Mouse (Mus musculus): ENCODE measurements at regions not wholly inside any gene's neighbourhood (a gene's known extent, or its start where the extent isn't known, plus 50 kb on each side); places are given as distances from the start of the nearest gene placed in this dataset.

DNA sequence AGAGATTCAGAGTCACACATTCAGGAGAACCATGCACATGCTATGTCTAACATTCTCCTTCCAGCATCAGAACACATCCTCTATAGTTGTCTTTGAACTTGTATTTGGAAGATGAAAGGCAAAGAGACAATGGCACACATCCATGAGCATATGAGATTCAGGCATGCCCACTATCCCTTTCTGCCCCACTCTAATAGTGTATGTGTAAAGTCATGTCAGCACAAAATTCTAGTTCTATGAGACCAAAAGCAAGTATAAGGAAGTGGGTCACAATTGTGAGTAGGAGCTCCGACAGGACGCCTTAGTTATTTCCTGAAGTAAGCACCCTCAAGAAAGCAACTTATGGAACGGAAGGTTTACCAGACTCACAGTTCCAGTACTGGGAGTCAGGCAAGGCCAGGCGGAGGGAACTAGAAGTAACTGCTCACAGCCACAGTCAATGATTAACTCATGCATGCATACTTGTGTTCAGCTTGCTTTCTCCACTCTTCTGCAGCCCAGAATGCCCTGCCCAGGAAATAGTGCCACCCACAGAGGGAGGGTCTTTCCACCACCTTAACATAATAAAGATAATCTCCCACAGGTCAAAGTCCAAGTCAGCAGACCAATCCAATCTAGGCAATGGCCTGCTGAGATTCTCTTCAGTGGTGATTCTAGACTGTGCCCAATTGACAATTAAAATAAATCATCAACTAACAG, 157.3 kb upstream of the Apob start:
- H3K4me3 ChIP-seq (ENCODE audit: insufficient read depth, low read depth, low read length), result no peak overlapping the region
- H3K27ac ChIP-seq (replicated peaks; ENCODE audit: low read depth, low read length), result no peak overlapping the region
- no peaks in the 10 kb centered on the region for H3K4me1 ChIP-seq (ENCODE audit: control insufficient read depth, insufficient read depth, insufficient read length, low read length)

- no peaks in the 10 kb centered on the region for H3K4me1 ChIP-seq (ENCODE audit: control insufficient read depth, insufficient read depth, insufficient read length, low read length)
- H3K27ac ChIP-seq (replicated peaks; ENCODE audit: low read depth, low read length), result no peak overlapping the region
- H3K4me3 ChIP-seq (ENCODE audit: insufficient read depth, low read depth, low read length), result no peak overlapping the region
These were observed 156.7 kb upstream of the Apob start for GRCm38 (mm10) chr12:7820718-7821117.

GRCm38 (mm10) chr12:7835731-7836130, 141.7 kb upstream of the Apob start:
- Histone ChIP-seq H3K4me1 (ENCODE audit: control insufficient read depth, insufficient read depth, insufficient read length, low read length) (no peaks in the 10 kb centered on the region), H3K4me3 (ENCODE audit: insufficient read depth, low read depth, low read length) (no peak overlapping the region), H3K27ac (replicated peaks; ENCODE audit: low read depth, low read length) (no peak overlapping the region)

DNA sequence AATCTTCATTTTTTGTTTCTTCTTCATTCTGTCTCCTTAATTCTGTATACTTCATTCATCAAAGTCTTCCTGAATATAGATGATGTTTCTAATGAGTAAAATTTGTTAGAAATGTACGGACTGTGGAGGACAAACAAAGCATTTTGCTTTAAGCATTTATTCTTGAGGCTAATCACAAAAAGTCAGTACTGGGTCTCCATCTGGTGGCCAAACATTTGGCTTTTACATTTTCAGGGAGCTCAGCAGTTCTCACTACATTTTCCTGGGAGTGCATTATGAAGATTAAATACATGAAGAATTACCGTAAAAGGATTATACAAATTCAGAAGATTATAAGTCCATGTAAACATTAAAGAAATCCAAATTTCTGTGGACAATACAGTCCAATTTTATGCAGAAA, 123.6 kb upstream of the Apob start:
- H3K4me3 ChIP-seq (ENCODE audit: insufficient read depth, low read depth, low read length), result no peak overlapping the region
- no peak overlapping the region for H3K27ac ChIP-seq (replicated peaks; ENCODE audit: low read depth, low read length)
- no peaks in the 10 kb centered on the region for H3K4me1 ChIP-seq (ENCODE audit: control insufficient read depth, insufficient read depth, insufficient read length, low read length)

- H3K4me1 ChIP-seq (ENCODE audit: control insufficient read depth, insufficient read depth, insufficient read length, low read length), result no peaks in the 10 kb centered on the region
- no peak overlapping the region for H3K27ac ChIP-seq (replicated peaks; ENCODE audit: low read depth, low read length)
- H3K4me3 ChIP-seq (ENCODE audit: insufficient read depth, low read depth, low read length), result no peak overlapping the region
These were observed 121.8 kb upstream of the Apob start for GRCm38 (mm10) chr12:7855683-7856082.

GRCm38 (mm10) chr12:7859533-7859932, 117.9 kb upstream of the Apob start:
- Histone ChIP-seq H3K27ac (replicated peaks; ENCODE audit: low read depth, low read length) (no peak overlapping the region), H3K4me1 (ENCODE audit: control insufficient read depth, insufficient read depth, insufficient read length, low read length) (no peaks in the 10 kb centered on the region), H3K4me3 (ENCODE audit: insufficient read depth, low read depth, low read length) (no peak overlapping the region)

DNA sequence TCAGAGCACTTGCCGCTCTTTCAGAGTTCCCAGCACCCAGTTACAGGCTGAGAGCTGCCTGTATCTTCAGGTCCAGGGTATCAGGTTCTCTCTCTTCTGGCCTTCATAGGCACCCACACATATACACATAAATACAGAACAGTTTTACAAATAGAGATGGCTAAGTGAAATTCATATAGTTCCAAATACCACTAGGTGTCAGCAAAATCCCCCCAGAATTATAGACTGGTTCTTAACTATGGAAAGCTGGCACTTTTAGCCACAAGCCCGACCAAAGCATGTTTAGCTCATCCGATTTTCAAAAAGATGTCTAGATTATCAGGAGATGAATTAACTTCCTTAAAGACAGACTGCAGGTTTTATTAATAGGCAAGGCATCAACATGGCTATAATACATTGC, 107.4 kb upstream of the Apob start:
- no peaks in the 10 kb centered on the region for H3K4me1 ChIP-seq (ENCODE audit: control insufficient read depth, insufficient read depth, insufficient read length, low read length)
- no peak overlapping the region for H3K4me3 ChIP-seq (ENCODE audit: insufficient read depth, low read depth, low read length)

DNA sequence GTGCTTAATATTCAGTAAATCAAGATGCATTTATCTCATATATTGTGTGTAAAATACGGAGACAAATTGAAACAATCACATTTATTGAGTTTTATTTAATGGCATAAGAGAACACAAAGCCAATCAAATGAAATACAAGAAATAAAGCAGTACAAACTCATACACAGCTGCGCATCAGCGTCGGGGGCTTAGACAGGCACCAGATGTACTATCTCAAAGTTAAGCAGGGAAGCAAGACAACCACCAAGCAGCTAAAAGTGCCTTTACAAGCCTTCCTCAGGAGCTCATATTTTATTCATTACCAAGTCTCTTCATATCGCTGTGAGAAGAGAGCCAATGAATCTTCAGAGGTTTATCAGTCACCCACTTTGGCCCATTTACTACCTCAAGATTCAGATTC, 107.0 kb upstream of the Apob start:
- Histone ChIP-seq H3K4me1 (ENCODE audit: control insufficient read depth, insufficient read depth, insufficient read length, low read length) (no peaks in the 10 kb centered on the region), H3K4me3 (ENCODE audit: insufficient read depth, low read depth, low read length) (no peak overlapping the region), H3K27ac (replicated peaks; ENCODE audit: low read depth, low read length) (no peak overlapping the region)

More for the DNA sequence above, 107.4 kb upstream of the Apob start:
- no peak overlapping the region for H3K27ac ChIP-seq (replicated peaks; ENCODE audit: low read depth, low read length)

DNA sequence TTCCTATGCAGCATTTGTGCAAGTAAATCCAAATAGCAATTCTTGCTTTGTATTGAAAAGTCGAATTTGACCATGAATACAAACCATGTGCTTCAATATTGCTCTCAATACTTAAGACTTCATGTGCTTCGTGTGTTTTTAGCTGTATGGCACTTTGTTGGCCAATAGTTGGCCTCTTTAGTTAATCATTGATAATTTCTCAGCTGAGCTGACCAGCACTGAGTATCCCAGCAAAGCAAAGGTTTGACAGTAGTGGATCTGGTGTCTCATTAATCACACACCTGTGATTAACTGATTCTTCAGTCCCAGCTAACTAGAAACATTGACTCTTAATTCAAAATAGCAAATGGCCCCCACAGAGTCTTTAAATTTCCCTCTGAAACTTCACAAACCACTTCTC, 102.0 kb upstream of the Apob start:
- H3K4me1 ChIP-seq (ENCODE audit: control insufficient read depth, insufficient read depth, insufficient read length, low read length), result 0 out of 2 replicates have a peak, but pooled peaks cover 3% of the 10 kb centered on the region
- H3K4me3 ChIP-seq (ENCODE audit: insufficient read depth, low read depth, low read length), result no peak overlapping the region
- H3K27ac ChIP-seq (replicated peaks; ENCODE audit: low read depth, low read length), result no peak overlapping the region

- Histone ChIP-seq H3K4me3 (ENCODE audit: insufficient read depth, low read depth, low read length) (no peak overlapping the region), H3K27ac (replicated peaks; ENCODE audit: low read depth, low read length) (0 out of 2 replicates have a peak overlapping the region, but pooled peaks have one; percentile 21), H3K4me1 (ENCODE audit: control insufficient read depth, insufficient read depth, insufficient read length, low read length) (0 out of 2 replicates have a peak, but pooled peaks cover 3% of the 10 kb centered on the region)
These were observed 101.0 kb upstream of the Apob start for GRCm38 (mm10) chr12:7876302-7877063.

GRCm38 (mm10) chr12:7878761-7879160, 98.7 kb upstream of the Apob start:
- Histone ChIP-seq H3K4me1 (ENCODE audit: control insufficient read depth, insufficient read depth, insufficient read length, low read length) (0 out of 2 replicates have a peak, but pooled peaks cover 3% of the 10 kb centered on the region), H3K27ac (replicated peaks; ENCODE audit: low read depth, low read length) (no peak overlapping the region), H3K4me3 (ENCODE audit: insufficient read depth, low read depth, low read length) (no peak overlapping the region)

DNA sequence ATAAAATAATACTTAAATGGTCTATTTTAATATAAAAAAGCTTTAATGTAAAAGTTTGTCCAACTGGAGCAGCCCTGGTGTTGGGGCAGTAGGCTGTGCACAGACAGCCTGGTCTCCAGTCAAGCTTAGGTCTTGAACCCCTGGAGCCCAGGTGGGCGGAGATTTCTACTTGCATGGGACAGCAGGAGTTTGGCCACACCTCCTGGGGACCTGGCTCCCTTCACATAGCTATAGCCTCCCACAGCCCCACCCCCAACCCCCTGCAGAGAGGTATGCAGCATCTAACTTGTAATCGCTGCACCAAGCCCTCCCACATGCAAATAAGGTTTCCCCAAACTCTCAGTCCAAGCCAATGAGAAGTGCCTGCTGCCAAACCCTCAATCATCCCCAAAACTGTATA, 81.3 kb upstream of the Apob start:
- Histone ChIP-seq H3K4me1 (ENCODE audit: control insufficient read depth, insufficient read depth, insufficient read length, low read length) (no peaks in the 10 kb centered on the region), H3K27ac (replicated peaks; ENCODE audit: low read depth, low read length) (no peak overlapping the region), H3K4me3 (ENCODE audit: insufficient read depth, low read depth, low read length) (no peak overlapping the region)

DNA sequence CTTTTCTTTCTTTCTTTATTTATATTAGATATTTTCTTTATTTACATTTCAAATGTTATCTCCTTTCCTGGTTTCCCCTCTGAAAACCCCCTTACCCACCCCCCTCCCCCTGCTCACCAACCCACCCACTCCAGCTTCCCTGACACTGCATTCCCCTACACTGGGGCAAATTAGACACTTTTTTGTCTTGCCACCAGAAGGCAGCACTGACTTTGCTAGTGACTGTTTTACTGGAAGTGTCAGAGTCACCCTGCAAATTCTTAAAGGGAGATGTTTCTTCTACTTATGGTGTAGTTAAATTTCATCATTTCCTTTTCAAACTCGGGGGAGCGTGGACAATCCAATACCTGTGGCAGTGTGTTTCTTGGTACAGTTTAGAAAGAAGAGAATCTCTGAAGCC, 72.1 kb upstream of the Apob start:
- H3K4me1 ChIP-seq (ENCODE audit: control insufficient read depth, insufficient read depth, insufficient read length, low read length), result no peaks in the 10 kb centered on the region
- no peak overlapping the region for H3K4me3 ChIP-seq (ENCODE audit: insufficient read depth, low read depth, low read length)

DNA sequence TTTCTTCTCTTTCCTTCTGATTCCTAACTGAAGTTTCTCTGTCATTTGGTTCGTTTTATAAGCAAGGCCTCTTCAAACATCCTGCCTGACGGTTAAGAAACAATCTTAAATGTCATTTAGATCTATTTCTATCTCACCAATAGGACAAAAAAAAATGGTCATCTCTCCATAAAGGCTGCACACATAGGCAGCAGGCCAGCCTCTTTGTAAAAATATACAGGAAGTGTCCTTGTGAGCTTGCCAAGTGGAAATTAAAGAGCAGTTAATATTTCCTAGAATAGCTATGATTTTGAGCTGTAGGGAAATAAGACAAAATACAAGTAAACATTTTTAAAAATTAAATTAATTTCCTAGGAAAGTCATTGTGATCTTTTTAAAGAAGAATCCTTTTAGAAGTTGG, 70.6 kb upstream of the Apob start:
- Histone ChIP-seq H3K4me3 (ENCODE audit: insufficient read depth, low read depth, low read length) (no peak overlapping the region), H3K4me1 (ENCODE audit: control insufficient read depth, insufficient read depth, insufficient read length, low read length) (no peaks in the 10 kb centered on the region), H3K27ac (replicated peaks; ENCODE audit: low read depth, low read length) (no peak overlapping the region)

More for the DNA sequence above, 72.1 kb upstream of the Apob start:
- H3K27ac ChIP-seq (replicated peaks; ENCODE audit: low read depth, low read length), result no peak overlapping the region

- H3K27ac ChIP-seq (replicated peaks; ENCODE audit: low read depth, low read length), result no peak overlapping the region
- no peak overlapping the region for H3K4me3 ChIP-seq (ENCODE audit: insufficient read depth, low read depth, low read length)
- no peaks in the 10 kb centered on the region for H3K4me1 ChIP-seq (ENCODE audit: control insufficient read depth, insufficient read depth, insufficient read length, low read length)
These were observed 67.6 kb upstream of the Apob start for GRCm38 (mm10) chr12:7909746-7910360.

Measured in brown adipose tissue, adult 24 weeks (tissue).